Mouse (Mus musculus) bone marrow macrophage, adult 2 months (primary cell): ENCODE data around the gene 1700080O16Rik. TPM values are rescaled to one million over a fixed set of nuclear protein-coding genes. Genes with fewer than 3 reads are reported as not detected.

Experiments used
- H3K27ac ChIP-seq: 2 replicates; pipeline ENCODE4 v1.5.1; 2012; ENCODE audit warnings: low read depth, low read length; ENCODE audit not compliant: insufficient read depth
- H3K4me1 ChIP-seq: 2 replicates; pipeline ENCODE4 v1.6.1; 2012; ENCODE audit warnings: low read length; ENCODE audit not compliant: control insufficient read depth, insufficient read depth
- H3K4me3 ChIP-seq: 2 replicates; pipeline ENCODE4 v1.5.1; 2012; ENCODE audit warnings: mild to moderate bottlenecking, low read length, moderate library complexity; ENCODE audit not compliant: insufficient read depth
- CTCF ChIP-seq: IDR thresholded peaks from 2 replicates; pipeline ENCODE4 v1.5.1; 2012; ENCODE audit warnings: low read depth, mild to moderate bottlenecking, low read length, moderate library complexity
- POLR2A ChIP-seq: IDR thresholded peaks from 2 replicates; pipeline ENCODE4 v1.6.1; 2012; ENCODE audit warnings: mild to moderate bottlenecking, low read depth, low read length, borderline replicate concordance
- polyA plus RNA-seq: library from polyadenylated mRNA; stranded (reverse); fragments of >200 nt; gene quantifications from 2 replicates; pipeline ENCODE4 v1.2.4, GENCODE M21; 2012; ENCODE audit not compliant: missing spikeins, insufficient read depth, insufficient read length

The 1700080O16Rik gene
- polyA plus RNA-seq = not detected in 2 replicates

DNA sequence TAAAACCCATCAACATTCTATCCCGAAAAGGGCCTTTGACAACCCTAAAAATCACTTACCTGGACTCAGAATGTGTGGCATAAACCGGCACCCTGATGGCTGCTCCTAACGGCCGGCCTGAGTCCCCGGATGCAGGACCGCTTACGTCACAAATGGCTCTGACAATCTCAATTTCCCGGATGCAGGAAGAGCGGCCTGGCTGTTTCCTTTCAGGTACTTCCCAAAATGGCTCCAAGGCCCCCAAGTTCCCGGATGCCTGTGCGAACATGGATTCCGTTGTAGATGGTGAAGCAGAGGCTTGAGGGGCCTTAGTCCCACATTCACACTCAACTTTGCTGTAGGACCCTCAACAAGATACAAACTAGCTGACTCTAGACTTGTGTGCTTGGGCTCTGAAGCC lies at the start of gene 1700080O16Rik:
1700080O16Rik (minus strand) TSS at position 101 of the 400 bp plus-strand sequence.
- no peaks in the 10 kb centered on the region for H3K4me1 ChIP-seq
- TF ChIP-seq POLR2A (no peak), CTCF (no peak)
- no peak within 1 kb of the TSS for H3K4me3 ChIP-seq
- H3K27ac ChIP-seq = no peak within 1 kb of the TSS

DNA sequence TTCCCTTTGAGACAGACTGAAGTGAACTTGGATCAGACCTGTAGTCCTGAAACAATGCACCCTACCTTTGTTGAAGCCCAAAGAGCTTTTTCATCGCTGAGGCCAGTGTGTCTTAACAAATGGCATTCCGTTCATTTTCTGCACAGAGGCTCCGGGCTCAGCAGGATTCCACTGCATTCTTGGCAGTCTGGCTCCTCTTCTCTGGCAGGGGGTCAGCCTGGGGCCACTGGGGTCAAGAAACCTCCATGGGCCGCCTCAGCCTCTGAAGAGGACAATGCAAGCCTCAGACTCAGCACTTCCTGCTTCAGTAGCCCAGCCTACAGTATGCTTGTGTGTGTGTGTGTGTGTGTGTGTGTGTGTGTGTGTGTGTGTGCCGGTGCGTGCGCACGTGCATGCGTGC lies 45.1 kb upstream of the 1700080O16Rik start:
- Histone ChIP-seq H3K27ac (no peak overlapping the region), H3K4me3 (no peak overlapping the region), H3K4me1 (no peaks in the 10 kb centered on the region)
- TF ChIP-seq CTCF (no peak), POLR2A (no peak)

DNA sequence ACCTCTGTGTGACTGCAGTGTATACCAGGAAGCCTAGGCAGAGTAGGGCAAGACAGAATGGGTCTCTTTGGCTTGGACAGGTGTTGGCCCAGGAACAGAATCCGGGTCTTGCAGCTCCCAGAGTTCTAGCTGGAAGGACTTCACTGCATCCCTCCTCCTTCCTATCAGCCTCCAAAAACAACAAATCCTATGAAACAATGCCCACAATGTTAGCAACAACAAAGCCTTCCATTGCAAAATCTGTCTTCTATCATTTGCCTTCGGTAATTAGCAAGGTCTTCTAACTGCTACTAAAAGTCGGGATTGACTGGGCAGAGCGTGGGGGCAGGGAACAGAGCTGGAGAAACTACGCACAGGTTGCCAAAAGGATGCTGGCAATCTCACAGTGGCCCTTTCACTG lies 27.5 kb upstream of the 1700080O16Rik start:
- H3K4me1 ChIP-seq = no peaks in the 10 kb centered on the region
- H3K4me3 ChIP-seq = no peak overlapping the region
- TF ChIP-seq CTCF (no peak), POLR2A (no peak)
- H3K27ac ChIP-seq = no peak overlapping the region

DNA sequence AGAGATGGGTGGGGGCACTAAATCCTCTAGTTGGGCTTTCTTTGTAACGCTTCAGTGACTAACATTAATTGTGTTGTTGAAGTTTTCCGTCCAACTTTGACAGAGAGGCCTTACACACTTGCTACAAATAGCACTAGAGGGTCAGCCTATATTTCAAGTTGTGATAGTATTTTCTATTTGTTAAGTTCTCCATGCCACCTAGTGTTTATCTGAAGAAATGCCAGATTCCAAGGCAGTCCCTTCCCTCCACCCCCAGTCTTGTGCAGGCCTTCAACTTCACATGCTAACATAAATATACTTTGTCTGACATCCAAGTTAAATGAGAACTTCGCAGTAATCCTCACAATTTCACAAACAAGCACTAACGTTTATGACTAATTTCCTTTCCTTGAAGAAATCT lies 26.9 kb upstream of the 1700080O16Rik start:
- TF ChIP-seq POLR2A = no peak
- TF ChIP-seq CTCF = no peak

DNA sequence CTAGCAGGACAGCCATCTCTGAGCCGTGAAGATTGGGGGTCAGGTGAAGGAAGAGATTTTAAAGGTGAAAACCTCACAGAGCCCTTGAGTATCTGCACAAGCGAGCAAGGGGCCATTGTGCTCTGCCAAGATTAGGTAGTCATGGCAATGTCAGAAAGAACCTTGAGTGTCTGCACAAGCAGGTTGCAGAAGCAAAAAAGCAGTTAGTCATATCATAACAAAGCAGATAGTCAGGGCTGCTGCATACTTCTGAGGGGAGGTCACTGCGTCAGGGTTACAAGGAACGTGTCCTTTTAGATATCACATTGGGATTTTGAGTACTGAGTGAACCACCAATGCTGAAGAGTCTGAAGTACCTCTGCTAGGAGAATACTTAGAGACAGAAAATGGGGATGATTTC lies 3.8 kb upstream of the 1700080O16Rik start:
- no peaks in the 10 kb centered on the region for H3K4me1 ChIP-seq

More for the DNA sequence above, 26.9 kb upstream of the 1700080O16Rik start:
- Histone ChIP-seq H3K27ac (no peak overlapping the region), H3K4me3 (no peak overlapping the region), H3K4me1 (no peaks in the 10 kb centered on the region)

DNA sequence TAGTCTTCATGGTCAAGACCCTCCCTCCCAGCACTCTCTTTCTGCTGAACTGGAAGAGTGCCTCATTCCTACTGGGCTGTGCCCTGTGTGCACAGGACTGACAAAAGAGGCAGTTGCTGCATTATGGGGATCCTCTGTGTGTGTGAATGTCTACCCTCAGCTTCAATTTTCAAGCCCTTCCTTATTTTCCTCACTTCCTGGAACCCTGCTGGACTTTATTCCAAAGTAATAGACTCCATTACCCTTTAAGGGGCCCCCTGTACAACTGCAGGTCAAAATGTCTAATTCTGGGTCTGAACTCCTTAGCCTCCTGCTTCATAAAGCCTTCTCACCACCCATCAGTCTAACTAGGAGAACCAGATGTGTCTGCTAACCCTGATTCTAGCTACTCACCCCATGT lies 2.0 kb upstream of the 1700080O16Rik start:
- H3K4me1 ChIP-seq = no peaks in the 10 kb centered on the region
- H3K4me3 ChIP-seq = no peak overlapping the region
- TF ChIP-seq CTCF (no peak), POLR2A (no peak)
- H3K27ac ChIP-seq = no peak overlapping the region

More for the DNA sequence above, 3.8 kb upstream of the 1700080O16Rik start:
- Histone ChIP-seq H3K27ac (no peak overlapping the region), H3K4me3 (no peak overlapping the region)
- no peak for TF ChIP-seq POLR2A
- no peak for TF ChIP-seq CTCF

DNA sequence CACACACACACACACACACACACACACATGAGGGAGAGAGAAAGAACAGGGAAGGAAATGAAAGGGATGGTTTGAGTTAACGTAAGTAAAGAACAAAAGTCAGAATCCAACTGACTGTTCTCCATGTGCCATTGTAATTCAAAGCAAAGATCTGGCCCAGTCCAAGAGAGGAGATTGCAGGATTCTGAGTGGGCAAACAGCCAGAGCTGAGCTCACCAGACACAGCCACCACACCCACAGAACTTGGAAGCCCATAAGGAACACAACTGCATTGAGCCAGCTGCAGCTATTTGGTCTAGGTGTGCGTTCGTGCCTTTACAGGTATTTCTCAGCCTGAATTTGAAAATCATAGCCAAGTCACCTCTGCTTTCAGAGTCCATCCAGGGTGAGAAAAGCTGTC lies 24.5 kb downstream of the 1700080O16Rik start:
- TF ChIP-seq POLR2A = no peak
- no peak for TF ChIP-seq CTCF
- H3K4me3 ChIP-seq = no peak overlapping the region
- no peaks in the 10 kb centered on the region for H3K4me1 ChIP-seq
- no peak overlapping the region for H3K27ac ChIP-seq

DNA sequence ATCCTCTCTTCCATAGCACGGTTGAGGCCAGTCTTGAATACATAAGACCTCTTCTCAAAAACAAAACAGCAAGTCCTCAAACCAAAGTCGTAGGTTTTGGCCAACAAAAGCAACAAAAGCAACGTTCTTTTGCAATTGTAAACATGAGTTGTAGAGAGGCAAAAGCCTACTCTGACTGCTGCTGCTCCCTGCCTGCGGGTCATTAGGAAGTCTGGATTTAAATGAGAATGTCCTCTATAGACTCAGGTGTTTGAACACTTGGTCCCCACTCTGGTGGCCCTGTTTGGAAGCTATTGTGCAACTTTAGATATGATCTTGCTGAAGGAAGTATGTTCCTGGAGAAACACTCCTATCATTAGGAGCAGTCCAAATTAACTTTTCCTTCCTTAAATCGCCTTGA lies 34.5 kb downstream of the 1700080O16Rik start:
- no peak for TF ChIP-seq CTCF
- TF ChIP-seq POLR2A = no peak
- Histone ChIP-seq H3K27ac (no peak overlapping the region), H3K4me1 (no peaks in the 10 kb centered on the region), H3K4me3 (no peak overlapping the region)

DNA sequence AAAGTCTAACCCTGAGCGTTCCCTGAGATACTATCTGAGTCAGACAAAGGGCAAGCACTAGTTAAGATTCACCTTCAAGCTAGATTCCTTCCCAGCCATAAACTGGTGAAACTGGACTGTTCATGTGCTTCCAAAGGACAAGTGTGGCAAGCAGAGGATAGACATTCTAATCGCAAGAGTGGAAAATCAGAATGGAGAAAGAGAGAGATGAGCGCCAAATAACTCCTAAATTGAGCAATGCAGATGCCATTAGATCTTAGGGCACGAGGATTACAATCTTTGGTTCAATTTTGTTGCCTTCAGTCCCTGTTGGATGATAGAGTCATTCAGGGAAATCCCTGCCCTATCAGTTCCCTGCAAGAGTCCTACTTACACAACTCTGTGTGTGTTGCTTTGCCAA lies 53.5 kb downstream of the 1700080O16Rik start:
- H3K4me3 ChIP-seq = no peak overlapping the region
- TF ChIP-seq POLR2A (no peak), CTCF (no peak)
- H3K27ac ChIP-seq = no peak overlapping the region
- no peaks in the 10 kb centered on the region for H3K4me1 ChIP-seq

Other genes with a start within 250 kb of the 1700080O16Rik start
- gene Usp26, start 171.5 kb downstream of the 1700080O16Rik start, polyA plus RNA-seq = not detected in 2 replicates
- 1.0 and 1.1 TPM in 2 replicates for gene Gpc4, start 192.5 kb upstream of the 1700080O16Rik start, polyA plus RNA-seq